Mouse (Mus musculus): ENCODE data around the gene Noct.
"Not testable (repeated sequence)": the region's sequence is repeated elsewhere in the genome, so short reads cannot be mapped to it uniquely, and the experiment has no call there.

Gene Noct

GRCm38 (mm10) chr3:51199130-51199529, 25.1 kb upstream of the Noct start:
- Histone ChIP-seq H3K36me3 (ENCODE audit: control insufficient read depth, insufficient read depth, low read length, poor library complexity, severe bottlenecking) (no peaks in the 10 kb centered on the region), H3K27me3 (ENCODE audit: control insufficient read depth, insufficient read depth, low read length, poor library complexity, severe bottlenecking) (no peaks in the 10 kb centered on the region)
- no peak for DNase-seq (ENCODE audit: low read depth, low spot score)

GRCm38 (mm10) chr3:51200311-51200710, 23.9 kb upstream of the Noct start:
- no peak for DNase-seq (ENCODE audit: low read depth, low spot score)
- no peaks in the 10 kb centered on the region for H3K27me3 ChIP-seq (ENCODE audit: control insufficient read depth, insufficient read depth, low read length, poor library complexity, severe bottlenecking)
- H3K36me3 ChIP-seq (ENCODE audit: control insufficient read depth, insufficient read depth, low read length, poor library complexity, severe bottlenecking), result no peaks in the 10 kb centered on the region

GRCm38 (mm10) chr3:51200894-51201293, 23.4 kb upstream of the Noct start:
- no peaks in the 10 kb centered on the region for H3K27me3 ChIP-seq (ENCODE audit: control insufficient read depth, insufficient read depth, low read length, poor library complexity, severe bottlenecking)
- DNase-seq (ENCODE audit: low read depth, low spot score), result no peak
- H3K36me3 ChIP-seq (ENCODE audit: control insufficient read depth, insufficient read depth, low read length, poor library complexity, severe bottlenecking), result no peaks in the 10 kb centered on the region

- no peaks in the 10 kb centered on the region for H3K36me3 ChIP-seq (ENCODE audit: control insufficient read depth, insufficient read depth, low read length, poor library complexity, severe bottlenecking)
- DNase-seq (ENCODE audit: low read depth, low spot score), result no peak
- no peaks in the 10 kb centered on the region for H3K27me3 ChIP-seq (ENCODE audit: control insufficient read depth, insufficient read depth, low read length, poor library complexity, severe bottlenecking)
Measured at GRCm38 (mm10) chr3:51201986-51202385, 22.3 kb upstream of the Noct start.

GRCm38 (mm10) chr3:51202491-51202987, 21.7 kb upstream of the Noct start:
- no peak for DNase-seq (ENCODE audit: low read depth, low spot score)
- no peaks in the 10 kb centered on the region for H3K36me3 ChIP-seq (ENCODE audit: control insufficient read depth, insufficient read depth, low read length, poor library complexity, severe bottlenecking)
- H3K27me3 ChIP-seq (ENCODE audit: control insufficient read depth, insufficient read depth, low read length, poor library complexity, severe bottlenecking), result no peaks in the 10 kb centered on the region

- no peaks in the 10 kb centered on the region for H3K36me3 ChIP-seq (ENCODE audit: control insufficient read depth, insufficient read depth, low read length, poor library complexity, severe bottlenecking)
- no peak for DNase-seq (ENCODE audit: low read depth, low spot score)
- H3K27me3 ChIP-seq (ENCODE audit: control insufficient read depth, insufficient read depth, low read length, poor library complexity, severe bottlenecking), result no peaks in the 10 kb centered on the region
Measured at GRCm38 (mm10) chr3:51203906-51204305, 20.3 kb upstream of the Noct start.

GRCm38 (mm10) chr3:51204441-51204840, 19.8 kb upstream of the Noct start:
- Histone ChIP-seq H3K27me3 (ENCODE audit: control insufficient read depth, insufficient read depth, low read length, poor library complexity, severe bottlenecking) (no peaks in the 10 kb centered on the region), H3K36me3 (ENCODE audit: control insufficient read depth, insufficient read depth, low read length, poor library complexity, severe bottlenecking) (no peaks in the 10 kb centered on the region)
- DNase-seq (ENCODE audit: low read depth, low spot score), result no peak

- no peaks in the 10 kb centered on the region for H3K27me3 ChIP-seq (ENCODE audit: control insufficient read depth, insufficient read depth, low read length, poor library complexity, severe bottlenecking)
- no peak for DNase-seq (ENCODE audit: low read depth, low spot score)
- H3K36me3 ChIP-seq (ENCODE audit: control insufficient read depth, insufficient read depth, low read length, poor library complexity, severe bottlenecking), result no peaks in the 10 kb centered on the region
Measured at GRCm38 (mm10) chr3:51204897-51205296, 19.4 kb upstream of the Noct start.

- DNase-seq (ENCODE audit: low read depth, low spot score), result no peak
- Histone ChIP-seq H3K27me3 (ENCODE audit: control insufficient read depth, insufficient read depth, low read length, poor library complexity, severe bottlenecking) (no peaks in the 10 kb centered on the region), H3K36me3 (ENCODE audit: control insufficient read depth, insufficient read depth, low read length, poor library complexity, severe bottlenecking) (no peaks in the 10 kb centered on the region)
Measured at GRCm38 (mm10) chr3:51206521-51206920, 17.7 kb upstream of the Noct start.

- Histone ChIP-seq H3K36me3 (ENCODE audit: control insufficient read depth, insufficient read depth, low read length, poor library complexity, severe bottlenecking) (no peaks in the 10 kb centered on the region), H3K27me3 (ENCODE audit: control insufficient read depth, insufficient read depth, low read length, poor library complexity, severe bottlenecking) (no peaks in the 10 kb centered on the region)
- DNase-seq (ENCODE audit: low read depth, low spot score), result no peak
Measured at GRCm38 (mm10) chr3:51208633-51209032, 15.6 kb upstream of the Noct start.

- H3K36me3 ChIP-seq (ENCODE audit: control insufficient read depth, insufficient read depth, low read length, poor library complexity, severe bottlenecking), result no peaks in the 10 kb centered on the region
- no peak for DNase-seq (ENCODE audit: low read depth, low spot score)
Measured at GRCm38 (mm10) chr3:51209503-51210314, 14.5 kb upstream of the Noct start.

GRCm38 (mm10) chr3:51210485-51210884, 13.8 kb upstream of the Noct start:
- no peaks in the 10 kb centered on the region for H3K27me3 ChIP-seq (ENCODE audit: control insufficient read depth, insufficient read depth, low read length, poor library complexity, severe bottlenecking)
- DNase-seq (ENCODE audit: low read depth, low spot score), result no peak
- no peaks in the 10 kb centered on the region for H3K36me3 ChIP-seq (ENCODE audit: control insufficient read depth, insufficient read depth, low read length, poor library complexity, severe bottlenecking)

More at GRCm38 (mm10) chr3:51209503-51210314, 14.5 kb upstream of the Noct start:
- H3K27me3 ChIP-seq (ENCODE audit: control insufficient read depth, insufficient read depth, low read length, poor library complexity, severe bottlenecking), result no peaks in the 10 kb centered on the region

GRCm38 (mm10) chr3:51213111-51213510, 11.1 kb upstream of the Noct start:
- Histone ChIP-seq H3K27me3 (ENCODE audit: control insufficient read depth, insufficient read depth, low read length, poor library complexity, severe bottlenecking) (no peaks in the 10 kb centered on the region), H3K36me3 (ENCODE audit: control insufficient read depth, insufficient read depth, low read length, poor library complexity, severe bottlenecking) (no peaks in the 10 kb centered on the region)
- DNase-seq (ENCODE audit: low read depth, low spot score), result no peak

GRCm38 (mm10) chr3:51215681-51216080, 8.6 kb upstream of the Noct start:
- Histone ChIP-seq H3K36me3 (ENCODE audit: control insufficient read depth, insufficient read depth, low read length, poor library complexity, severe bottlenecking) (no peaks in the 10 kb centered on the region), H3K27me3 (ENCODE audit: control insufficient read depth, insufficient read depth, low read length, poor library complexity, severe bottlenecking) (no peaks in the 10 kb centered on the region)
- DNase-seq (ENCODE audit: low read depth, low spot score), result no peak

GRCm38 (mm10) chr3:51216351-51216750, 7.9 kb upstream of the Noct start:
- not testable (repeated sequence) for DNase-seq (ENCODE audit: low read depth, low spot score); H3K36me3 ChIP-seq (ENCODE audit: control insufficient read depth, insufficient read depth, low read length, poor library complexity, severe bottlenecking); H3K27me3 ChIP-seq (ENCODE audit: control insufficient read depth, insufficient read depth, low read length, poor library complexity, severe bottlenecking)

GRCm38 (mm10) chr3:51218385-51218784, 5.9 kb upstream of the Noct start:
- H3K27me3 ChIP-seq (ENCODE audit: control insufficient read depth, insufficient read depth, low read length, poor library complexity, severe bottlenecking); H3K36me3 ChIP-seq (ENCODE audit: control insufficient read depth, insufficient read depth, low read length, poor library complexity, severe bottlenecking); DNase-seq (ENCODE audit: low read depth, low spot score): not testable (repeated sequence)

Data from splenic B cell, adult 2 months (primary cell).